Mouse (Mus musculus): ENCODE results near the gene Camsap1.

Camsap1 gene

DNA sequence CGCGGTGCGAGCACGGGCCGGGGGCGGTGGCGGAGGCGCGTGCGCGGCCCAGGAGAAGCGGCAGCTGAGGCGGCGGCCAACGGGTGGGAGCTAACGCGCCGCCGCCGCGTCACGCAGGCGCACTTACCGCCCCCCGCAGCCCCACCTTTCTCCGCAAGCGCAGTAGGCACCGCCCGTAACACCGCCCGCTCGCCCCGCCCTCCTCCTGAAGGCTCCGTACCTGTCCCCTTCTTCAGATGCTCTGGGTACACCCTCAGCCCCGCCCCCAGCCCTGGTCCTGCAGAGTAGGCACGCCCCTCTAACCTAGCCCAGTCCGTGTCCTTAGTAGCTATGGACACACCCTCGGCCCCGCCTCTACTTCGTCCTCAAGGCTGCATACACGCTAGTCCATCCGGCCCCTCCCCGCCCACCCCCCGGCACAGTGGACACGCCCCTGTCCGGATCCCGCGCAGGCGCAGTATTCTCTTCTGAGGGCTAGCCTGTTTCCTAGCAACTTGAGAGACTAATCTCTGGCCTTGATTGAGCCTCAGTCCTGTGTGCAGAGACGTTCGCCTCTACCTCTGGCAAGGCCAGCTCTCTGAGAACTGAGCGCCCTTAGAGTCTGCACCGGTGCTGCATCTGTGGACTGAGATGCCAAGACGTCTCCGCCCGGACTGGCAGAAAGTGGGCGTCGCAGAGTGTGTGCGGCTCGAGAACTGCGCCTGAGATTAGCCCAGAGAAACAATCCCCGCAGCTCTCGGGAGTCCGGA lies at the start of gene Camsap1:
Gene Camsap1, minus strand, starts transcription at position 124 of the 749 bp plus-strand sequence.
- DNase-seq (ENCODE audit: low spot score in 2 of 2) = peak; percentile 98 to 100

- no peak for DNase-seq (ENCODE audit: low spot score in 2 of 2)
Measured at GRCm38 (mm10) chr2:26030288-26030687, 47.2 kb upstream of the Camsap1 start.

DNA sequence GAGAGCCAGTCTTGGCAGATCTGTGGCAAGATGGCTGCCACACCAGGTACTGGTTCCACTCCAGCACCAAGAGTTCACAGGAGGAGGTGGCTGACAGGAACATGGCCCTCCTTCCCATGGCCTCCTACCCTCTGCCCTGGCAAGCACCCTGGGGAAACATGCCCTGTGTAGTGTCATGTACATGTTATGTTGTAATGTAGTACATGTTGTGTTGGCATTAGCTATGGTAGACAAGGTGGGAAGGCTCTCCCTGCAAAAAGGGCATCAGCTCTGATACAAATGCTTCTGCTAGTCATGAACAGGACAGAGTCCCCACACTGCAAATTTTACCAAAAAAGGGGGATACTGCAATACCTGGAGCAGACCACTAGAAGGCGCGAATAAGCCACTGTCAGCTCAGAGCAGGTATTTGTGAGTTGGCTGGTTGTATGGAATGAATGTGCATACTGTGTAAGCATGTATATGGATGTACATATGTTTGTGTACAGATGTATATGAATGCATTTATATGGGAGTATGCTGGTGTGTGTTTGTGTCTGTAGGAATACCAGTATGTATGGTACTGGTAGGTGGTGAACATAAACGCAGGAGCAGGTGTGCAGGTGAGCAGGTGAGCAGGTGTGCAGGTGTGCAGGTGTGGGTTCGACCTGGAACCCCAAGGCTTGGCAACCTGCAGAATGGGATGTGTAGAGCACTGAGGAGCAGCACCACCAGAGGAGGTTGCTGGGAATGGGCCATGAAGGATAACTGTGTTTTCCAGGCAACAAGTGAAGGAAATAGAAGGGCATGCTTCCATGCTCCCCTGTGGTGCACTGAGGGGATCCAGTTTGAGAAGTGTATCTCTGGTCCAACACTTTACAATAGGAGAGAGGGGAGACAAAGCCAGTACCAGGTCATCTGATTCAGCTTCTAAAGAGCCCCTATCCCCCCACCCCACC lies 41.3 kb upstream of the Camsap1 start:
- DNase-seq (ENCODE audit: low spot score in 2 of 2) = no peak

DNA sequence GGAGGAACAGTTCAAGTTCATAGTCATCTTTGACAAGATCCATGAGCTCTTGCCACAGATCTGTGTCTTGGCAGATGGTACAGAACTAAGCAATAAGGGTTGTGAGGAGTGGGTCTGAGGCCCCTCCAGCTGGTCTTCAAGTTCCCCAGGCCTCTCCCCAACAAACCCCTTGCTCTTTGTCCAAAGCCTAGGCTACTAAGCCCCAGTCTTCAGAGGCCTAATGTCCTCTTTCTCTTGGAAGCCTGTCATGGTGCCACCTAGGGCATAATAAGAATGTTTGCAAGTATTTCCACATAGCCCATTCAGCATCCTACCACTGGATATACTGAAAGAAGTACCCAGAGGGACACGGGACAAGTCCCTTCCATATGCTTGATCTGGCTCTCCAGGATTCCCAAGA lies 39.5 kb upstream of the Camsap1 start:
- DNase-seq (ENCODE audit: low spot score in 2 of 2) = no peak

- no peak for DNase-seq (ENCODE audit: low spot score in 2 of 2)
Measured at GRCm38 (mm10) chr2:26022258-26022565, 39.1 kb upstream of the Camsap1 start.

- peak in 1 of 2 experiments; percentile 83 for DNase-seq (ENCODE audit: low spot score in 2 of 2)
Measured at GRCm38 (mm10) chr2:26021561-26022257, 38.6 kb upstream of the Camsap1 start, which contains the start of gene Ubac1. Gene Ubac1, minus strand, starts transcription at chr2:26021747.

- DNase-seq (ENCODE audit: low spot score in 2 of 2) = peak; percentile 14 to 70
Measured at GRCm38 (mm10) chr2:26020714-26021560, 37.9 kb upstream of the Camsap1 start.

DNA sequence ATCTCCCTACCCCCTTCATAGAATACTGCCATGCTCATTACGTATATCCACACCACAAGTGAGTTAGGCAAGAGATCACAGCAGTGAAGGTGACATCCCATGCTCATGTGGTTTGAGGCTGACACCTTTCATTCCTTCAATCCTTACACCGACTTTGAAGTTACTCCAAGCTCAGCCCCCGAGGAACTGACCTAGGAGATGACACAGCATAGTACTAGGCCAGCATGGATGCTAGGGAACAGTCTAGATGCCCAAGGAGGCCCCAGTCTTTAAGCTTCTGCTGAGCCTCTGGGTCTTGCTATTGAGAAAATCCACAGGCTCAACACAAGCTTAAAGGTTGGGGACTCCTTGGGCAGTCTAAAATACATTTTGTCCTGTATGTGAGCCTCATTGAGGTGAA lies 36.8 kb upstream of the Camsap1 start:
- no peak for DNase-seq (ENCODE audit: low spot score in 2 of 2)

DNA sequence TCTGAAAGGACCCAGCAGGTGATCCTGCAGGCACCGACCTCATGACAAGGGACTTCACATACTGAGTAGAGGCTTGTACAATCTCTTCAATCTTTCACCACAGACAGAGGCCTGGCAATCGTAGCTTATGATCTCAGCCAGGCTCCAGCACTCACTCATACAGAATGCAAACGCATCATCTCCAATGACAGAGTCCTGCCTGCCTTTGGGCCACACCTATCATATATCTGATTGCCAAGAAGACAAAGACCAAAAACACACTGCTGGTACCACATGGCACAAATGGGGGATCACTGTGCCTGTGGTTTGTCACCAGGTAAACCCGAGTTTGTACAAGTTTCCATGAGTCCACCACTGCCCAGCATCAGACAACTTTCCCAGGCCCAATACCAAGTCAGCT lies 34.2 kb upstream of the Camsap1 start:
- no peak for DNase-seq (ENCODE audit: low spot score in 2 of 2)

DNA sequence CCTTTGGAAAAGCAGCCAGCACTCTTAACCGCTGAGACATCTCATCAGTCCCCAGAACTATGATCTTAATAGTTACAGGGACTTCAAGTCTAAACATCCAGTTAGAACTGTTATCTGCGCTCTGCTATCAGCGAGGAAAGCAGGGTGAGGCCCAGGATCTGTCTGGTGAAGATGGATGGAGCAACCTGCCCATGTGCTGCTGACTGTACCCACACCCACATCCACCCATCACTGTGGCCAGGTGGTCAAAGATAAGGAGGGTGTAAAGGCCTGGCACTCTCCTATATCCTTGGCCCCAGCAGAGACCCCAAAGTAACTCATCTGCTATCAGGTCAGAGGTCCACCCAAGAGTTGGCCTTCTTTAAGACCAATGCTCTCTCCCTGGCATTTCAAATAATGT lies 30.6 kb upstream of the Camsap1 start:
- no peak for DNase-seq (ENCODE audit: low spot score in 2 of 2)

DNA sequence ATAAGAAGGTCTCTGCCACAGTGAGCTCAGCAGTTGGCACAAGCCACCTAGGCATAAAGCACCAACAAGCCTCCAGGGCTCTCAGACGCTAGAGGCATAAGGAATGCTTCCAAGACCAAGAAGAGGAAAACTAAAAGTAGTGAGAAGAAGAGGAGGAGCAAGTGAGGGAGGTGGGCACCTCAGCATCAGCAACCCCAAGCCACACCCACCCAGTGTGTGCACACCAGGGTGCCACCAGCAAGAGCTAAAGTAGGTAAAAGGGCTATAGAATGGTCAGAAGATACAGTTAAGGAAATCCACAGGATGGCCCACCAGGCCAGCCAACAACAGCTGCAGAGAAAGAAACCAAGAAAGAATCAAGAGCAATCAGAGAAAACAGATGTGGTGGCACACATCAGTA lies 28.3 kb upstream of the Camsap1 start:
- DNase-seq (ENCODE audit: low spot score in 2 of 2) = no peak

DNA sequence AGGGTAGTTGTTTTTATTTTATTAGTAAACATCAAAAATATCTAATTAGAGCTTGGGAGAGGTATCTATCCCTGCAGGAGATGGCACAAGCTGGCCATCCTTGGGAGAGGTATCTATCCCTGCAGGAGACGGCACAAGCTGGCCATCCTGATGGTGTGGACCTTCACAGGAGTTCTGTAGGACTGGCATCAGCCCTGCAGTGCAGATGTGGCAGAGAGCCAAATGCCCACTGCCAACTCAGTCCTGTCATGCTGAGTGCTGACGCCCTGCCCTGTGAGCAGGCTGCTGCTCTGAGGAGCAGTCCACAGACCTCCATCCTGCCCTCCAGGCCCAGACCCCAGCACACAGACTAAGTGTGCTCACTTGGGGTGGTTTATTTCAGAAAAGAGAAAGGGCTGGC lies 18.9 kb upstream of the Camsap1 start:
- no peak for DNase-seq (ENCODE audit: low spot score in 2 of 2)

DNA sequence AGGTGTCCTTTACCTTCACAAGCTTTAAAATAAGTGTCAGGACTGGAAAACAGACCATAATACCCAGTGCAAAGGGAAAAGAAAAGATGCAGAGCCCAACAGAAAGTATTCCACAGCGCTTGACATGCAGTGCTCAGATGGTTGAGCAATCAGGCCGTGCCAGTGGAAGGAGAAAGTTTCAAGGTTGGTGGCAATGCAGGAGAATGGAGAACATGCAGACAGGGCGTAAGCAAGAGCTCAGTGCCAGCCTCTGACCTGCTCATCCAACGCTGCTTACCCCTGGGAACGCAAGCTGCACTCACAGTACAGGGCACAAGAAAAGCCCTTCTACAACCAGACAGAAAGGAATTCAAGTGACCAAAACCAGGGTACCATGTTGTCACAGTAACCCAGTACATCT lies 18.1 kb upstream of the Camsap1 start:
- DNase-seq (ENCODE audit: low spot score in 2 of 2) = no peak

DNA sequence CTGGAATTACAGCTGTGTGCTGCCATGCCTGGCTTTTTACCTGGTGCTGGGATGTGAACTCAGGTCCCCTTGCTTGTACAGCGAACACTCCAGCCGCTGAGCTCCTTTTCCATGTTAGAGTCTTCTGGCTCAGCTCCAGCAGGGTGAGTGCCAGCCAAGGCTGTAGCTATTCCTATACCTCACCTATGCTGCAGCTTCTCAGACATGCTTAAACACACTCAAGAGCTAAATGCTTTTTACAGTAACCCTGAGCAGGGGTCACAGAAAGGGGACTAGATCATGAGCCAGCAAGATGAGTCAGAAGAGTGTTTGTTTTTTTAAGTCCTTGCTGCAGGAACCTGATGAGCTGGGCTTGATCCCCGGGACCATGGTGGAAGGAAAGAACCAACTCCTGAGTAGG lies 14.6 kb upstream of the Camsap1 start:
- peak; percentile 11 to 45 for DNase-seq (ENCODE audit: low spot score in 2 of 2)

GRCm38 (mm10) chr2:25994791-25995190 lies 11.7 kb upstream of the Camsap1 start:
- DNase-seq (ENCODE audit: low spot score in 2 of 2) = no peak

- DNase-seq (ENCODE audit: low spot score in 2 of 2) = no peak
Measured at GRCm38 (mm10) chr2:25992285-25992684, 9.2 kb upstream of the Camsap1 start.

DNA sequence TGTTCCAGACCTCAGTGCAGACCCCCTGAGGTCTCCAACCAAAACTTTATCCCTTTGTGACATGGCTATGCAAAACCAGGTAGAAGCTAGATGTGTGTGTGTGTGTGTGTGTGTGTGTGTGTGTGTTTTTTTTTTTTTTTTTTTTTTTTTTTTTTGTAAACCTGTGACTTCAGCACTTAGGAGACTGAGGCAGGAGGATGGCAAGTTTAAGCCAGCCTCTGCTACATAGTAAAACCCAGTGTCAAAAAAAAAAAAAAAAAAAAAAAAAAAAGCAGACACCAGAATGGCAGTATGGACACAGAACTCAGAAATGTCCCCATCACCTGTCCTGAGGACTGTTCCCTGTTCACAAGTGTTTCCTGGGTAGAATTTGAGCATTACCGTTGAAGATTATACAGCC lies 6.6 kb upstream of the Camsap1 start:
- DNase-seq (ENCODE audit: low spot score in 2 of 2) = no peak

DNA sequence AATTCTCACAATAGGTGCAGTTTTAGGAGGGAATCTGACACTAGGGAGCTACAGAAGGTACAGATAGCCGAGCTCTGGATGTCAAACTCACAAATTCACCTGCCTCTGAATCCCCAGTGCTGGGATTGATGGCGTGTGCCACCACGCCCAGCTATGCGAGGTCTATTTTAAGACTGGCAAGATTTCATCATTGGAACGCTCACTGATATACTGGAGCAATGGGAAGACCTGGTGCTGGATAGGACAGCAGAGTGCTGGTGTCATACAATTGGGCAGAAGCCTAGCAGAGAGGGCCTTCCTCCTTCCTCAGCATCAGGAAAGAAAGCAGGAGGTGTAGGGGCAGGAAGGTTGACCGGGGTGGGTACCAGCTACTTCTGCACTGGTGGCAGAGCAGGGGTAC lies 4.7 kb upstream of the Camsap1 start:
- DNase-seq (ENCODE audit: low spot score in 2 of 2) = no peak

DNA sequence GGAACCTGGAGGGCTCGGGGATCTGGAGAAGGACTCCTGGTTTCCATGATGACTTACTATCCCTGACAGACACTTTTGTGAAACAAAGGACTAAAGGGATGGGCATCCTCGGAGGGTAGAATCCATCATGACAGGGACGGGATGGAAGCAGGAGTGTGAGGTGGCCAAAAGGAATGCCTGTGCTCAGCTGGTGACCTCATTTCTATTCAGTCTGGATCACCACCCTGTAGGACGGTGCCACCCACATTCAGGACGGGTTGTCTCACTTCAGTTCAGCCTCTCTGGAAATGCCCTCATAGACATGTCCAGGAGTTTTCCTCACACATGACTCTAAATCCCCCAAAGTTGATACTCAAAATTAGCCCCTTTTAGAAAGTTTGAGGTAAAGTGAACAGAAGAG lies 3.5 kb upstream of the Camsap1 start:
- no peak for DNase-seq (ENCODE audit: low spot score in 2 of 2)

- DNase-seq (ENCODE audit: low spot score in 2 of 2) = peak; percentile 9 to 30
Measured at GRCm38 (mm10) chr2:25982426-25983091, 523 bp downstream of the Camsap1 start.

GRCm38 (mm10) chr2:25982052-25982425 lies 1.0 kb downstream of the Camsap1 start:
- peak; percentile 20 to 49 for DNase-seq (ENCODE audit: low spot score in 2 of 2)
